Mouse (Mus musculus) myocyte (in vitro differentiated cells): Measurements from ENCODE around the gene Gxylt2.

Experiments
- MAX ChIP-seq: IDR thresholded peaks from one replicate; pipeline ENCODE4 v1.6.1; 2011; ENCODE audit warnings: low read depth, mild to moderate bottlenecking, control low read depth
- MYOG ChIP-seq, 3 experiments: IDR thresholded peaks; one replicate each; pipeline ENCODE4 v1.6.1; 2011; ENCODE audit warnings: control low read depth in 2 of 3, low read depth in 2 of 3, mild to moderate bottlenecking in 2 of 3; ENCODE audit not compliant: insufficient read length in 2 of 3, control insufficient read depth in 1 of 3, insufficient read depth in 1 of 3
- POLR2A ChIP-seq: IDR thresholded peaks from one replicate; pipeline ENCODE4 v1.6.1; 2011; ENCODE audit warnings: low read depth, mild to moderate bottlenecking, control low read depth, moderate library complexity; ENCODE audit not compliant: insufficient read length
- USF1 ChIP-seq: IDR thresholded peaks from one replicate; pipeline ENCODE4 v1.6.1; 2011; ENCODE audit warnings: low read depth, mild to moderate bottlenecking, control low read depth, moderate library complexity

GRCm38 (mm10) chr6:100803250-100803649, 98.7 kb downstream of the Gxylt2 start:
- TF ChIP-seq MYOG (IDR thresholded peaks at IDR 0.05; ENCODE audit: control insufficient read depth in 1 of 3, insufficient read depth in 1 of 3, insufficient read length in 2 of 3, low read depth in 2 of 3) (no peak), MAX (no peak), POLR2A (no peak), USF1 (no peak)
